ENCODE assay signal across 8 mouse cellular contexts in genomic region chr5:96164021-96164411, GRCm38 (mm10). TPM values are rescaled to one million over a fixed set of nuclear protein-coding genes. Genes with fewer than 3 reads are reported as not detected.
DNase-seq lines count a peak whose midpoint lies in the region; ATAC-seq lines count a peak whose summit lies in the region.

Gene Cnot6l, minus strand, starts transcription at chr5:96164171.

- no peaks in the 10 kb centered on the region for H3K27me3 ChIP-seq in intestine, embryonic 15.5 days (replicated peaks)
- no peaks in the 10 kb centered on the region for H3K27me3 ChIP-seq in limb, embryonic 11.5 days (ENCODE audit: control insufficient read depth, insufficient read depth, low read length)
- H3K27me3 ChIP-seq in midbrain, embryonic 11.5 days (ENCODE audit: control insufficient read depth, insufficient read depth, low read length): no peaks in the 10 kb centered on the region
- H3K27me3 ChIP-seq in stomach, embryonic 16.5 days (ENCODE audit: control insufficient read depth, insufficient read depth, low read length): no peaks in the 10 kb centered on the region

- WGBS in intestine, embryonic 15.5 days: 21% methylated on average over 5 of the region's 5 CpGs
- 45% methylated on average over 5 of the region's 5 CpGs for WGBS in limb, embryonic 11.5 days
- 58% methylated on average over 5 of the region's 5 CpGs for WGBS in midbrain, embryonic 11.5 days
- 21% methylated on average over 5 of the region's 5 CpGs for WGBS in stomach, embryonic 16.5 days

- ATAC-seq in intestine, embryonic 15.5 days: no peak
- ATAC-seq in limb, embryonic 11.5 days (ENCODE audit: insufficient number of reproducible peaks, low FRiP score, low TSS enrichment, low read depth): no peak
- ATAC-seq in midbrain, embryonic 11.5 days (ENCODE audit: low FRiP score): no peak
- 0 out of 2 replicates have a peak, but pooled peaks have one; percentile 9 for ATAC-seq in stomach, embryonic 16.5 days (ENCODE audit: insufficient read depth, low FRiP score)

- DNase-seq in NIH3T3 (ENCODE audit: low read depth): peak; percentile 7
- peak; percentile 36 for DNase-seq in cerebellum, adult 9-11 months
- DNase-seq in gonadal fat pad, adult 2 months (ENCODE audit: low read depth): no peak
- DNase-seq in limb, embryonic 11.5 days (ENCODE audit: low spot score): no peak
- DNase-seq in midbrain, embryonic 11.5 days (ENCODE audit: low spot score, missing footprints): no peak
- no peak for DNase-seq in ovary, postnatal 36 days (ENCODE audit: low spot score)

- H3K27ac ChIP-seq in intestine, embryonic 15.5 days: peak within 1 kb of the TSS; percentile 100
- peak within 1 kb of the TSS; percentile 98 for H3K27ac ChIP-seq in limb, embryonic 11.5 days (replicated peaks; ENCODE audit: low read depth, low read length)
- no peak within 1 kb of the TSS for H3K27ac ChIP-seq in midbrain, embryonic 11.5 days (ENCODE audit: low read depth, low read length)
- H3K27ac ChIP-seq in stomach, embryonic 16.5 days (ENCODE audit: low read length): peak within 1 kb of the TSS; percentile 96

- peaks cover 8% of the 10 kb centered on the region; the same call in 1 of the 2 replicates for H3K4me1 ChIP-seq in intestine, embryonic 15.5 days (replicated peaks)
- no peaks in the 10 kb centered on the region; the same call in 1 of the 2 replicates for H3K4me1 ChIP-seq in limb, embryonic 11.5 days (ENCODE audit: control insufficient read depth, insufficient read depth, low read length)
- peaks cover 9% of the 10 kb centered on the region; the same call in 1 of the 2 replicates for H3K4me1 ChIP-seq in midbrain, embryonic 11.5 days (ENCODE audit: control insufficient read depth, insufficient read depth, low read length)
- 0 out of 2 replicates have a peak, but pooled peaks cover 8% of the 10 kb centered on the region for H3K4me1 ChIP-seq in stomach, embryonic 16.5 days (ENCODE audit: control insufficient read depth, insufficient read depth, low read length)

- H3K4me3 ChIP-seq in intestine, embryonic 15.5 days (replicated peaks): peak within 1 kb of the TSS; percentile 99
- H3K4me3 ChIP-seq in limb, embryonic 11.5 days (ENCODE audit: low read depth, low read length): peak within 1 kb of the TSS; percentile 93
- H3K4me3 ChIP-seq in midbrain, embryonic 11.5 days (ENCODE audit: low read depth, low read length): peak within 1 kb of the TSS; percentile 77
- H3K4me3 ChIP-seq in stomach, embryonic 16.5 days (replicated peaks; ENCODE audit: low read length): peak within 1 kb of the TSS; percentile 96

- peak within 1 kb of the TSS; percentile 99 for H3K9ac ChIP-seq in intestine, embryonic 15.5 days
- peak within 1 kb of the TSS; percentile 98 for H3K9ac ChIP-seq in limb, embryonic 11.5 days (ENCODE audit: low read length)
- peak within 1 kb of the TSS; percentile 72 for H3K9ac ChIP-seq in midbrain, embryonic 11.5 days (ENCODE audit: low read length)
- H3K9ac ChIP-seq in stomach, embryonic 16.5 days (ENCODE audit: low read length): peak within 1 kb of the TSS; percentile 98

- no peaks in the 10 kb centered on the region for H3K36me3 ChIP-seq in intestine, embryonic 15.5 days
- H3K36me3 ChIP-seq in limb, embryonic 11.5 days (ENCODE audit: control insufficient read depth, insufficient read depth, low read length): no peaks in the 10 kb centered on the region
- no peaks in the 10 kb centered on the region for H3K36me3 ChIP-seq in midbrain, embryonic 11.5 days (ENCODE audit: control insufficient read depth, insufficient read depth, low read length)
- no peaks in the 10 kb centered on the region for H3K36me3 ChIP-seq in stomach, embryonic 16.5 days (ENCODE audit: control insufficient read depth, insufficient read depth, low read length)

- peak within 1 kb of the TSS; percentile 57 for H3K4me2 ChIP-seq in intestine, embryonic 15.5 days (replicated peaks)
- H3K4me2 ChIP-seq in limb, embryonic 11.5 days (ENCODE audit: low read depth, severe bottlenecking): peak within 1 kb of the TSS; percentile 63
- H3K4me2 ChIP-seq in midbrain, embryonic 11.5 days: peak within 1 kb of the TSS; percentile 85
- peak within 1 kb of the TSS; percentile 66 for H3K4me2 ChIP-seq in stomach, embryonic 16.5 days (ENCODE audit: low read depth, low read length)

- no peaks in the 10 kb centered on the region for H3K9me3 ChIP-seq in intestine, embryonic 15.5 days
- H3K9me3 ChIP-seq in limb, embryonic 11.5 days (ENCODE audit: control insufficient read depth, low read length): no peaks in the 10 kb centered on the region
- no peaks in the 10 kb centered on the region for H3K9me3 ChIP-seq in midbrain, embryonic 11.5 days (ENCODE audit: control insufficient read depth, low read length)
- H3K9me3 ChIP-seq in stomach, embryonic 16.5 days (replicated peaks; ENCODE audit: control insufficient read depth, low read length): peaks cover 3% of the 10 kb centered on the region; the same call in 1 of the 2 replicates

RNA-seq across cellular contexts. Expression of gene Cnot6l, which starts in this region (rescaled TPM):
- 10.3 and 15.1 TPM in 2 replicates for polyA plus RNA-seq in gonadal fat pad, adult 2 months (2012; rRNA removed)
- polyA plus RNA-seq in intestine, embryonic 15.5 days (2015; fragmentation: Nextera tagmentation; extraction: Ambion mirVana): 22.7 and 26.0 TPM in 2 replicates
- 12.6 and 15.2 TPM in 2 replicates for polyA plus RNA-seq in limb, embryonic 11.5 days (2014; fragmentation: Nextera tagmentation; extraction: Ambion mirVana)
- 9.1 and 10.6 TPM in 2 replicates for polyA plus RNA-seq in midbrain, embryonic 11.5 days (2014; fragmentation: Nextera tagmentation; extraction: Ambion mirVana)
- 13.9 and 16.1 TPM in 2 replicates for polyA plus RNA-seq in stomach, embryonic 16.5 days (2015; fragmentation: Nextera tagmentation; extraction: Ambion mirVana)

Comparison
In these comparisons a context has a peak if more than half of its experiments do, and no peak if none do; other contexts are left out.
1. DNase-seq: peak in NIH3T3 (single experiment) and cerebellum, adult 9-11 months (single experiment); none in gonadal fat pad, adult 2 months (single experiment), limb, embryonic 11.5 days (single experiment), midbrain, embryonic 11.5 days (single experiment) and ovary, postnatal 36 days (single experiment).
2. Peak in every context shown above with its lines, with median percentiles within 50 percentile points of each other: H3K4me2 ChIP-seq, H3K4me3 ChIP-seq and H3K9ac ChIP-seq.